Mouse (Mus musculus) forebrain, embryonic 15.5 days (tissue): ENCODE results near the gene Mocs3. TPM values are rescaled to one million over a fixed set of nuclear protein-coding genes. Genes with fewer than 3 reads are reported as not detected.

Experiments used
- ATAC-seq: fragments of 200-750 bp; cut with Nextera tagmentation; replicated peaks from 2 replicates; pipeline ENCODE4 v1.8.0; 2017; ENCODE audit warnings: mild to moderate bottlenecking, moderate TSS enrichment, moderate library complexity
- H3K27ac ChIP-seq: fragments of 300-500 bp; sonication (generic); replicated peaks from 2 replicates; pipeline ENCODE4 v1.5.1; 2015; ENCODE audit warnings: mild to moderate bottlenecking, inconsistent platforms
- H3K27me3 ChIP-seq: fragments of 300-500 bp; sonication (generic); 2 replicates; pipeline ENCODE4 v1.6.1; 2015; ENCODE audit warnings: inconsistent platforms
- H3K36me3 ChIP-seq: fragments of 300-500 bp; sonication (generic); 2 replicates; pipeline ENCODE4 v1.6.1; 2015; ENCODE audit warnings: mild to moderate bottlenecking, inconsistent platforms
- H3K4me1 ChIP-seq: fragments of 300-500 bp; sonication (generic); 2 replicates; pipeline ENCODE4 v1.6.1; 2015; ENCODE audit warnings: inconsistent platforms
- H3K4me2 ChIP-seq: fragments of 300-500 bp; sonication (generic); replicated peaks from 2 replicates; pipeline ENCODE4 v1.6.1; 2015; ENCODE audit warnings: mild to moderate bottlenecking, inconsistent platforms
- H3K4me3 ChIP-seq: fragments of 300-500 bp; sonication (generic); 2 replicates; pipeline ENCODE4 v1.5.1; 2015; ENCODE audit warnings: mild to moderate bottlenecking, inconsistent platforms
- H3K9ac ChIP-seq: fragments of 300-500 bp; sonication (generic); replicated peaks from 2 replicates; pipeline ENCODE4 v1.6.1; 2015; ENCODE audit warnings: mild to moderate bottlenecking, inconsistent platforms
- H3K9me3 ChIP-seq: fragments of 300-500 bp; sonication (generic); 2 replicates; pipeline ENCODE4 v1.6.1; 2016; ENCODE audit warnings: inconsistent platforms
- WGBS: fragments of 180-500 bp; shearing (Covaris S2); methylation state at CpG from one replicate; pipeline ENCODE4 v1.1.7; 2015; ENCODE audit warnings: mixed read lengths; 5-methylcytosine and 5-hydroxymethylcytosine counted together
- polyA plus RNA-seq: library from polyadenylated mRNA; unstranded; fragments of >200 nt; fragmentation: Nextera tagmentation; extraction: Ambion mirVana; gene quantifications from 2 replicates; pipeline ENCODE4 v1.2.1, GENCODE M21; 2015

The Mocs3 gene
- polyA plus RNA-seq, 1 experiment from 2014 or later, result 10.3 TPM

- H3K9me3 ChIP-seq, result no peaks in the 10 kb centered on the region
- H3K27me3 ChIP-seq, result no peaks in the 10 kb centered on the region
- no peaks in the 10 kb centered on the region for H3K36me3 ChIP-seq
- no peak overlapping the region for H3K27ac ChIP-seq
- no peak overlapping the region for H3K4me2 ChIP-seq
- H3K4me3 ChIP-seq, result no peak overlapping the region
- WGBS, result 35% methylated on average over 8 of the region's 8 CpGs
- peaks cover 12% of the 10 kb centered on the region; the same call in 1 of the 2 replicates for H3K4me1 ChIP-seq
- no peak for ATAC-seq
- H3K9ac ChIP-seq, result no peak overlapping the region
Observed at GRCm38 (mm10) chr2:168245571-168245970, 15.1 kb downstream of the Mocs3 start.

GRCm38 (mm10) chr2:168248167-168248855, 17.9 kb downstream of the Mocs3 start:
- H3K9me3 ChIP-seq, result no peaks in the 10 kb centered on the region

GRCm38 (mm10) chr2:168248856-168249245, 18.4 kb downstream of the Mocs3 start:
- Histone ChIP-seq H3K27me3 (no peaks in the 10 kb centered on the region), H3K9me3 (no peaks in the 10 kb centered on the region), H3K4me3 (no peak overlapping the region), H3K4me1 (peaks cover 24% of the 10 kb centered on the region), H3K27ac (peak overlapping the region; percentile 87), H3K9ac (no peak overlapping the region), H3K36me3 (no peaks in the 10 kb centered on the region), H3K4me2 (no peak overlapping the region)
- WGBS, result 10% methylated on average over 2 of the region's 2 CpGs
- ATAC-seq, result peak; percentile 35

More at GRCm38 (mm10) chr2:168248167-168248855, 17.9 kb downstream of the Mocs3 start:
- Histone ChIP-seq H3K27me3 (no peaks in the 10 kb centered on the region), H3K4me2 (no peak overlapping the region), H3K27ac (peak overlapping the region; percentile 87), H3K4me3 (no peak overlapping the region), H3K9ac (no peak overlapping the region), H3K36me3 (no peaks in the 10 kb centered on the region), H3K4me1 (peaks cover 24% of the 10 kb centered on the region)
- WGBS, result 41% methylated on average over 8 of the region's 8 CpGs
- peak; percentile 85 for ATAC-seq

DNA sequence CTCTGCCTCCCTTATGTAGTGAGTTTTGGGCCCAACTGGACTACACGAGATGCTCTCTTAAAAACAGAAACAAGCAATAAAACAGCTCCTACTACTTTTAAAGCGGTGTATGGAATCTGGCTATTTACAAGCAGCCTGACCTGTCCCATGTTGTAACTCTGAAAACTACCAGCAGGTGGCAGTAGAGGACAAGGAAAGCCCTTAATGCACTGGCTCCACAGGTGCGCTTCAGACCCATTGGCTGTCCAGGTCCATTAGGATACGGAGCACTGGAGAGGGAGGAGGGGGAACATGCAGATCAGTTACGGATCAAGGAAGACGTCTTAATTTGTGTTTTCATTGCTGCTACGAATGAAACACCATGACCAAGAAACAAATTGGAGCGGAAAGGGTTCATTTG, 19.8 kb downstream of the Mocs3 start:
- no peak overlapping the region for H3K4me3 ChIP-seq
- 0 out of 2 replicates have a peak overlapping the region, but pooled peaks have one; percentile 87 for H3K27ac ChIP-seq
- no peaks in the 10 kb centered on the region for H3K27me3 ChIP-seq
- peaks cover 34% of the 10 kb centered on the region for H3K4me1 ChIP-seq
- ATAC-seq, result no peak
- H3K9me3 ChIP-seq, result no peaks in the 10 kb centered on the region
- H3K36me3 ChIP-seq, result no peaks in the 10 kb centered on the region
- no peak overlapping the region for H3K9ac ChIP-seq
- no peak overlapping the region for H3K4me2 ChIP-seq
- 15% methylated on average over 8 of the region's 8 CpGs for WGBS

- Histone ChIP-seq H3K4me3 (no peak overlapping the region), H3K9ac (no peak overlapping the region), H3K27ac (peak overlapping the region; percentile 68), H3K4me2 (no peak overlapping the region), H3K9me3 (no peaks in the 10 kb centered on the region), H3K36me3 (no peaks in the 10 kb centered on the region), H3K4me1 (peaks cover 31% of the 10 kb centered on the region), H3K27me3 (no peaks in the 10 kb centered on the region)
- no peak for ATAC-seq
- 16% methylated on average over 16 of the region's 16 CpGs for WGBS
Observed at GRCm38 (mm10) chr2:168252639-168253292, 22.3 kb downstream of the Mocs3 start.

- no peak overlapping the region for H3K4me3 ChIP-seq
- no peaks in the 10 kb centered on the region for H3K9me3 ChIP-seq
- H3K36me3 ChIP-seq, result no peaks in the 10 kb centered on the region
- no peak overlapping the region for H3K9ac ChIP-seq
- H3K27me3 ChIP-seq, result no peaks in the 10 kb centered on the region
- H3K4me2 ChIP-seq, result no peak overlapping the region
- 28% methylated on average over 7 of the region's 7 CpGs for WGBS
- ATAC-seq, result peak; percentile 71
- peaks cover 25% of the 10 kb centered on the region for H3K4me1 ChIP-seq
- H3K27ac ChIP-seq, result peak overlapping the region; percentile 72
Observed at GRCm38 (mm10) chr2:168253822-168254221, 23.4 kb downstream of the Mocs3 start.

DNA sequence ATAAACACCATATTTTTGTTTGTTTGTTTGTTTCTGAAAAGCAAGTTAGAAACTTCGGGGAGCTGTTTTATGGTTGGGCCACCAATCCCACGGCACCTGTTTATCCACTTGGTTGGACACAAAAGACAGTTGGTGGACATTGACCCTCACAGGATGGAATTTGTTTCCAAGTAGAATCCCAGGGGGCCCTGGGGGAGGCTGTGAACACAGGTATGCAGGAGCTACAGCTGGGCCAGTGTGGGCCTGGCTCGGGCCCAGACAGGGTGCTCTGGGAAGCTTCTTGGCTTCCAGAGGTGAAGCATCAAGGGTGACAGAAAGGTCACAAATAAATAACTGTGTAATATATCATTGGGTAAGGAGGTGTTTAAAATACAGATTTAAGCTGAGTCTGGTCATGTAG, 26.1 kb downstream of the Mocs3 start:
- no peaks in the 10 kb centered on the region for H3K27me3 ChIP-seq
- no peaks in the 10 kb centered on the region for H3K36me3 ChIP-seq
- peaks cover 22% of the 10 kb centered on the region for H3K4me1 ChIP-seq
- H3K27ac ChIP-seq, result no peak overlapping the region
- no peaks in the 10 kb centered on the region for H3K9me3 ChIP-seq
- no peak overlapping the region for H3K9ac ChIP-seq
- WGBS, result 80% methylated on average over 3 of the region's 3 CpGs
- no peak overlapping the region for H3K4me3 ChIP-seq
- H3K4me2 ChIP-seq, result no peak overlapping the region
- no peak for ATAC-seq

DNA sequence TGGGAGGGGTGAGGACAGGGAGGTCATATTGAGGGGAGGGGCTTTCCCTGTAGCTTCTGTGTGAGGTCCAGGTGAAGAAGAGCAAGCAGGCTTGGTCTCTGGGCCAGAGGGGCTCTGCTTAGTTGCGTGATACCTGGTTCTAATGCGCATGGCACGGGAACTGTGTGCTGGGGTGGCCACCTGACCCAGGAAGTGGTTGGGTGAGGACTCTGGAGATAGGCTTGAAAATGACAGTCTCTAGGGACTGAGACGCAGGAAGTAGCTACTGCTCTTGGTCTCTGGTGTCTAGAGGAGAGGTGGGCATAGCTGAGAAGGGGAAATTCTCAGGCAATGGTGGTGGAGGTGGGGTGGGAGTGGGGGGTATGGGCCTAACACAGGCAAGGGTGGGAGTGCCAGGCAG, 26.8 kb downstream of the Mocs3 start:
- Histone ChIP-seq H3K4me1 (peaks cover 18% of the 10 kb centered on the region), H3K27ac (no peak overlapping the region), H3K36me3 (no peaks in the 10 kb centered on the region), H3K4me3 (no peak overlapping the region), H3K9ac (no peak overlapping the region), H3K9me3 (no peaks in the 10 kb centered on the region), H3K4me2 (no peak overlapping the region), H3K27me3 (no peaks in the 10 kb centered on the region)
- WGBS, result 90% methylated on average over 4 of the region's 4 CpGs
- ATAC-seq, result no peak

- Histone ChIP-seq H3K4me3 (no peak overlapping the region), H3K9me3 (no peaks in the 10 kb centered on the region), H3K36me3 (no peaks in the 10 kb centered on the region), H3K9ac (no peak overlapping the region), H3K27me3 (no peaks in the 10 kb centered on the region), H3K27ac (no peak overlapping the region), H3K4me2 (no peak overlapping the region), H3K4me1 (peaks cover 8% of the 10 kb centered on the region; the same call in 1 of the 2 replicates)
- ATAC-seq, result no peak
- WGBS, result 89% methylated on average over 8 of the region's 8 CpGs
Observed at GRCm38 (mm10) chr2:168259046-168259445, 28.6 kb downstream of the Mocs3 start.

GRCm38 (mm10) chr2:168260124-168260523, 29.7 kb downstream of the Mocs3 start:
- Histone ChIP-seq H3K9me3 (no peaks in the 10 kb centered on the region), H3K4me1 (no peaks in the 10 kb centered on the region), H3K9ac (no peak overlapping the region), H3K27me3 (no peaks in the 10 kb centered on the region), H3K27ac (no peak overlapping the region), H3K36me3 (no peaks in the 10 kb centered on the region), H3K4me2 (no peak overlapping the region), H3K4me3 (no peak overlapping the region)
- no peak for ATAC-seq
- WGBS, result 91% methylated on average over 3 of the region's 3 CpGs

GRCm38 (mm10) chr2:168260900-168261299, 30.5 kb downstream of the Mocs3 start:
- Histone ChIP-seq H3K27ac (no peak overlapping the region), H3K4me3 (no peak overlapping the region), H3K9ac (no peak overlapping the region), H3K9me3 (no peaks in the 10 kb centered on the region), H3K4me2 (no peak overlapping the region), H3K27me3 (no peaks in the 10 kb centered on the region), H3K36me3 (no peaks in the 10 kb centered on the region), H3K4me1 (no peaks in the 10 kb centered on the region)
- no peak for ATAC-seq
- 92% methylated on average over 10 of the region's 10 CpGs for WGBS

DNA sequence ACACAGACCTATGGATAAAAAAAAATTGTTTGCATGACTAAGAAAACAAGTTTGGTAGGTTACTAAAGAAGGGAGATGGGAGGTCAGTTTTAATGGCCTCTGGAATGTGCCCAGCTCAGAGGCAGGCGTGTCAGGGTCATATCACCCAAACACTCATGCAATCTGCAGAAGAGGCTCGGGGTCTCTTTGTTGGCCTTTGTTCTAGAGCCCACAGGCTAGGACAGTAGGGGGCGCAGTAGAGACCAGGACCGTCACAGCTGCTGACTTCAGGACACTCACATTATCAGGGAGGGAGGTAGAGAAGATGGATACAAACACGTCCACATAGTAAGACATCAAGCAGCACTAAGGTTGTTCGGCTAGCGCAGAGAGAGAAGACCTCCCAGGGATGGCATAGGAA, 37.6 kb downstream of the Mocs3 start:
- no peaks in the 10 kb centered on the region for H3K27me3 ChIP-seq
- H3K4me1 ChIP-seq, result no peaks in the 10 kb centered on the region
- 0 out of 2 replicates have a peak, but pooled peaks cover 4% of the 10 kb centered on the region for H3K36me3 ChIP-seq
- H3K9ac ChIP-seq, result no peak overlapping the region
- H3K9me3 ChIP-seq, result no peaks in the 10 kb centered on the region
- ATAC-seq, result no peak
- no peak overlapping the region for H3K4me2 ChIP-seq
- WGBS, result 44% methylated on average over 7 of the region's 7 CpGs
- no peak overlapping the region for H3K27ac ChIP-seq
- H3K4me3 ChIP-seq, result no peak overlapping the region
